Mouse (Mus musculus) cerebellum, adult 8-10 months (tissue): Measurements from ENCODE around the gene Tmem192.
"Not testable (repeated sequence)": the region's sequence is repeated elsewhere in the genome, so short reads cannot be mapped to it uniquely, and the experiment has no call there.

Experiments
- DNase-seq: peaks from one replicate; pipeline ENCODE4 v3.0.0; 2022

Tmem192 gene

DNA sequence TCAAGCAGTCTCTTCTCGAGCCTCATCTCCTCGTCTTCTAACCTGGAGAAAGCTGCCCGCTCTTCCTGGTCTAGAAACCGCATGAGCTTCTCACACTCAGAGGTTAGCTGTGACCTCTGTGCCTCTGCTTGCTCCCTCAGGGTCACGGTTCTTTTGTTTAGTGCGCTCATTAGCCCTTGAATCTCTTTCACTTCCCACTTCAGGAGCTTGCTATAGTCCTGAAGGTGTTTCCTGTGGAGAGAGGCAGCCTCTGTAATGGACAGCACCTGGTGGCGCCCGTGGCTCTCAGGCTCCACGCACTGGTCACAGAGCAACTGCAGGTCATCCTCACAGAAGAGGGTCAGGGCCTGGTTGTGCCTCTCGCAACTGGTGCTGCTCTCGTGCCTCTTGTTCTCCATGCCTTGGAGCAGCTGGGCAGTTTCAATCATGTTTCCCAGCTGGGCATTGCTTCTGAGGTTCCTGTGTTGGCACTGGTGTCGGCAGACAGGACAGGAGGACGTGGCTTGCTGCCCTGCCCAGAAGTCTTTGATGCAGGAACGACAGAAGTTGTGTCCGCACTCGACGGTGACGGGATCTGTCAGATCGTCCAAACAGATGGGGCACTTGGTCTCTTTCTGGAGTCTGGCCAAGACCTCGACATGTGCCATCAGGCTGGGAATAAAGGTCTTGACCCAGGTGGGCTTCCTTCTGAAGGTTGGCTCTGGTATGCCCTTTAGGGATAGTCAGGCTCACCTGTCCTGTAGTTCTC, 36.3 kb downstream of the Tmem192 start:
- no peak for DNase-seq

- DNase-seq, result no peak
These were observed 40.7 kb downstream of the Tmem192 start, which contains the start of gene Trim75 for GRCm38 (mm10) chr8:64987731-64988130. Gene Trim75 (minus strand): TSS chr8:64987831.

- no peak for DNase-seq
These were observed 51.9 kb downstream of the Tmem192 start for GRCm38 (mm10) chr8:64998806-64999365.

GRCm38 (mm10) chr8:65007616-65008015, 60.6 kb downstream of the Tmem192 start:
- not testable (repeated sequence) for DNase-seq

GRCm38 (mm10) chr8:65018423-65018822, 71.4 kb downstream of the Tmem192 start, which contains the start of the genes Trim61 and Trim60:
Gene Trim61 (minus strand): TSS chr8:65018523.
Gene Trim60 (minus strand): TSS chr8:65018584.
- no peak for DNase-seq
